Mouse (Mus musculus) lung, embryonic 14.5 days (tissue): ENCODE data around the gene Gm14190. TPM values are rescaled to one million over a fixed set of nuclear protein-coding genes. Genes with fewer than 3 reads are reported as not detected.
"Not testable (repeated sequence)": the region's sequence is repeated elsewhere in the genome, so short reads cannot be mapped to it uniquely, and the experiment has no call there.

Source experiments
- ATAC-seq: fragments of 200-750 bp; cut with Nextera tagmentation; 2 replicates; pipeline ENCODE4 v1.8.0; 2017; ENCODE audit warnings: mild to moderate bottlenecking, moderate TSS enrichment, moderate library complexity; ENCODE audit not compliant: insufficient read depth
- DNase-seq: peaks from one replicate; pipeline ENCODE4 v3.0.0-alpha.2; 2015
- H3K27ac ChIP-seq: fragments of 300-500 bp; sonication (generic); 2 replicates; pipeline ENCODE4 v1.5.1; 2014; ENCODE audit warnings: low read depth, mild to moderate bottlenecking, moderate library complexity
- H3K27me3 ChIP-seq: fragments of 300-500 bp; sonication (generic); 2 replicates; pipeline ENCODE4 v1.6.1; 2014; ENCODE audit warnings: low read length, control low read depth; ENCODE audit not compliant: insufficient read depth
- H3K36me3 ChIP-seq: fragments of 300-500 bp; sonication (generic); 2 replicates; pipeline ENCODE4 v1.6.1; 2014; ENCODE audit warnings: control low read depth; ENCODE audit not compliant: insufficient read depth
- H3K4me1 ChIP-seq: fragments of 300-500 bp; sonication (generic); 2 replicates; pipeline ENCODE4 v1.6.1; 2014; ENCODE audit warnings: antibody characterized with exemption, control low read depth; ENCODE audit not compliant: insufficient read depth
- H3K4me2 ChIP-seq: fragments of 300-500 bp; sonication (generic); 2 replicates; pipeline ENCODE4 v1.6.1; 2014; ENCODE audit warnings: mild to moderate bottlenecking
- H3K4me3 ChIP-seq: fragments of 300-500 bp; sonication (generic); 2 replicates; pipeline ENCODE4 v1.5.1; 2014; ENCODE audit warnings: low read depth, low read length
- H3K9ac ChIP-seq: fragments of 300-500 bp; sonication (generic); 2 replicates; pipeline ENCODE4 v1.6.1; 2014
- H3K9me3 ChIP-seq: fragments of 300-500 bp; sonication (generic); 2 replicates; pipeline ENCODE4 v1.6.1; 2016; ENCODE audit warnings: low read depth, low read length, control low read depth
- CTCF ChIP-seq: IDR thresholded peaks from 2 replicates; pipeline ENCODE4 v1.5.1; 2016; ENCODE audit warnings: antibody characterized with exemption, low read depth
- WGBS: fragments of 180-500 bp; shearing (Covaris S2); extraction: QIAGEN DNeasy Blood & Tissue Kit; methylation state at CpG from one replicate; pipeline ENCODE4 v1.1.7; 2014; 5-methylcytosine and 5-hydroxymethylcytosine counted together
- polyA plus RNA-seq: library from polyadenylated mRNA; unstranded; fragments of >200 nt; fragmentation: Nextera tagmentation; extraction: Ambion mirVana; gene quantifications from 2 replicates; pipeline ENCODE4 v1.2.1, GENCODE M21; 2014

Gm14190 gene
- polyA plus RNA-seq, 1 experiment from 2014 or later = not detected

DNA sequence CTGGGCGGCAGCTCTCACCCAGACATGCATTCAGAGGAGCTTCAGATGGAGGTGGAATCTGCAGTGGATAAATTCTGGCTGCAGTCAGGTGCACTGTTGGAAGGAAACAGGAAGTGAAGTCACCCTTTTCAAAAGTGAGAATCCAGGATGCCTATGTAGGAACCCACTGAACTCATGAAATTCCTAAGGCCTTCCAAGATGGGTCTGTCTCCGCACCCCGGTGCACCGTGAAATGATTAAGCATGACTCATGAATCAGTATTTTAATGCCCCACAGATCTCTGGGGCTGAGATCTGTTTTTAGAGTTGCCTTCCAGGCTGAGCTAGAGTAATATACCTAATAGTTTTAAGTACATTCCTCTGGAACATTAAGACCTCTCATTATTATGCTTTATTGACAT, 31.3 kb downstream of the Gm14190 start:
- DNase-seq = no peak
- Histone ChIP-seq H3K4me1 (no peaks in the 10 kb centered on the region), H3K4me3 (no peak overlapping the region), H3K36me3 (no peaks in the 10 kb centered on the region), H3K27ac (no peak overlapping the region), H3K9ac (no peak overlapping the region), H3K4me2 (no peak overlapping the region), H3K27me3 (no peaks in the 10 kb centered on the region), H3K9me3 (no peaks in the 10 kb centered on the region)
- no peak for ATAC-seq
- 73% methylated on average over 4 of the region's 4 CpGs for WGBS
- no peak for TF ChIP-seq CTCF

DNA sequence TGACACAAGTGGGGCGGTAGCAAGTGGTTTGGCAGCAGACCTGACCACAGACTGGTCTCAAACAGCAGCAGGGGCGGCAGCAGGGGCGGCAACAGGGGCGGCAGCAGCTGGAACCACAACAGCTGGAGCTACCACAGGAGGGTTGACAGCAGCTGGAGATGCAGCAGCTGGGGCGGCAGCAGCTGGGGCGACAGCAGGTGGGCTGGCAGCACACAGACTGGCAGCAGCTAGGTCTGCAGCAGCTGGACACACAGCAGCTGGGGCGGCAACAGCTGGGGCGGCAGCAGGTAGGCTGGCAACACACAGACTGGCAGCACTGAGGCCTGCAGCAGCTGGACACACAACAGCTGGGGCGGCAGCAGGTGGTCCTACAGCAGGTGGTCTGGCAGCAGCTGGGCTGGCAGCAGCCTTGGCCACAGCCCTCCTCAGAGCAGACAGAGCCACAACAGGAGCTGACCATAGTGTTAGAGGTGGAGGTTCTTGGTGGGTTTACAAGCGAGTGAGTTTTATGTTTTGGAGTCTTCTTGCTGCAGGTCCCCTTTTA, 32.0 kb downstream of the Gm14190 start, which contains the start of gene Gm11563:
TSS of gene Gm11563 (minus strand) at position 494 of the 544 bp plus-strand sequence.
- not testable (repeated sequence) for ATAC-seq, H3K9me3 ChIP-seq, H3K27me3 ChIP-seq, DNase-seq, H3K4me3 ChIP-seq, H3K27ac ChIP-seq, H3K9ac ChIP-seq, H3K4me2 ChIP-seq, H3K36me3 ChIP-seq, H3K4me1 ChIP-seq
- 62% methylated on average over 10 of the region's 10 CpGs for WGBS

DNA sequence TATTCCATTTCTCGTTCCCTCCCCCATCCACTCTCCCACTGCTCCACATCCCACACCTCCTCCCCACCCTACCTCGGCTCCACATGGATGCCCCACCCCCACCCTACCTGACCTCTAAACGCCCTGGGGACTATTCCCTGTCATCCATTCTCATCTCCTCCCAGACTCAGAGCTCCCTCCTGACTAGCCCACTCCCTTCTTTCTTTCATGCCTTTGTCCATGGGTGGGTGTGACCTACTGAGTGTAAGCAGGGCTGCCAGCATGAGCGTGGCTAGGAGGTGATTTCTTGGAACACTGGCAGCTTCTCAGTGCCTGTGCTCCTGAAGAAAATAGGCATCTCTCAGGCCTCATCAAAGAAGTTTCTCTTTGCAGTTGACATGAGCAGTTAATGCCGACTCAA, 33.5 kb downstream of the Gm14190 start:
- ATAC-seq = no peak
- H3K4me3 ChIP-seq = no peak overlapping the region
- WGBS = 45% methylated on average over 5 of the region's 5 CpGs

DNA sequence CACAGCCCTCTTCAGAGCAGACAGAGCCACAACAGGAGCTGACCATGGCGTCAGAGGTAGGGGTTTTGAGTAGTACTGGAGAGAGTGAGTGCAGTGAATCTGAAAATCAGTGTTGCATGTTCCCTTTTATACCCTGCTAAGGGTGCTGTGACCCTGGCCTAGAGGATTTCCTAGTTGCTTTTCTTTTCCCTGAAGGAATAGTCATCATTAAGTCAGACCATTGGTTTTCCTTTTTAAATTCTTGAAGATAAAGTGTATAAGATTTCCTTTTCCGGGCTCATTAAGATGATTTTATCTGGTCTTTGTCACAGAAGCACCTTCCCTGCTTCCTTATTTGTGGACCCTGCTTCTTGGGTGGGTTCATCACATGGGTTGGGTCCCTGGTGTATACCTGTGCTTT, 40.4 kb downstream of the Gm14190 start, which contains the start of gene Gm11555:
TSS of gene Gm11555 (minus strand) at position 101 of the 400 bp plus-strand sequence.
- no peak for DNase-seq
- TF ChIP-seq CTCF = no peak
- H3K4me3 ChIP-seq = no peak within 1 kb of the TSS
- H3K27ac ChIP-seq = no peak within 1 kb of the TSS
- H3K9ac ChIP-seq = no peak within 1 kb of the TSS
- no peaks in the 10 kb centered on the region for H3K36me3 ChIP-seq
- H3K27me3 ChIP-seq = no peaks in the 10 kb centered on the region
- WGBS = 80% methylated on average over 2 of the region's 2 CpGs
- no peaks in the 10 kb centered on the region for H3K4me1 ChIP-seq
- ATAC-seq = no peak
- H3K4me2 ChIP-seq = no peak within 1 kb of the TSS
- no peaks in the 10 kb centered on the region for H3K9me3 ChIP-seq

More for the DNA sequence above, 33.5 kb downstream of the Gm14190 start:
- DNase-seq = no peak
- H3K9me3 ChIP-seq = no peaks in the 10 kb centered on the region
- no peaks in the 10 kb centered on the region for H3K27me3 ChIP-seq
- H3K4me2 ChIP-seq = no peak overlapping the region
- no peak overlapping the region for H3K27ac ChIP-seq
- no peak overlapping the region for H3K9ac ChIP-seq
- TF ChIP-seq CTCF = no peak
- H3K4me1 ChIP-seq = no peaks in the 10 kb centered on the region
- no peaks in the 10 kb centered on the region for H3K36me3 ChIP-seq

DNA sequence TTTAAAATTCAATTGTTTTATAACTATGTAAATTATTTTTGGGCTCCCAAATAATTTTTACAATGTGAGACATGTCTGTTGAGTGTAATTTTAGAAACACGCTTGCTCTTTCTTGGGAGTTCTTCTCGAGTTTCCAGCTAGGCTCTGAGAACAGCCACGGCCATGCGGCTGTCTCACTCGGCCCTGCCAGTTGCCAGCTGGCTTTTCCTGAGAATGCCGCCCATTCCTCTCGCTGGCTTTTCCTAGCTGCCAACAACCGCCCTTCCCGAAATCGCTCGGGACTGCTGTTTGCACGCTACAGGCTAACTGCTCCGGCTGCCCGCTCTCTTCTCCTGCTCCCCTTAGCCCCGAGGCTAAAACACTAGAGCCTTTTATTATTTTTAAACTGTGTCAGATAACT, 44.1 kb downstream of the Gm14190 start:
- TF ChIP-seq CTCF = no peak
- Histone ChIP-seq H3K27ac (no peak overlapping the region), H3K9me3 (no peaks in the 10 kb centered on the region), H3K4me2 (no peak overlapping the region), H3K4me3 (no peak overlapping the region), H3K4me1 (no peaks in the 10 kb centered on the region), H3K27me3 (no peaks in the 10 kb centered on the region), H3K9ac (no peak overlapping the region), H3K36me3 (no peaks in the 10 kb centered on the region)
- no peak for DNase-seq
- no peak for ATAC-seq
- 84% methylated on average over 15 of the region's 15 CpGs for WGBS

DNA sequence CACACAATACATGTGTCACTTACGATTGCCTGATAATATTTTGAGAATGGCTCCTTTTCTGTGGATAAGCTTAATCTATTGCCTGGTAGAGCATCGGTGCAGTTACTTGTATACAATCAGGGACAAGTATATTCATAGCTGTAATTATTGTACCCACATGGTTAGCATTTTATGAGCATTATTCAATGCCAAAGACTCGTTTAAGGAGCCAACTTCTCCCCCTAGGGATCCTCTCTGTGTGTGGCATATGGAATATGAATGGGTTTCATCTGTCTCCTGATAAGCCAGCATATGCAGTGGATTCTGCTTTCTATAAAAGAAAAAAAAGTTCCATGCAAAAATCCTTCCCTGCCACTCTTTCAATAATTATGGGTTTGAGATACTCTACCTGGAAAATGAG, 46.2 kb downstream of the Gm14190 start:
- ATAC-seq = no peak
- DNase-seq = no peak
- Histone ChIP-seq H3K9ac (no peak overlapping the region), H3K4me2 (no peak overlapping the region), H3K27me3 (no peaks in the 10 kb centered on the region), H3K4me1 (no peaks in the 10 kb centered on the region), H3K36me3 (no peaks in the 10 kb centered on the region), H3K4me3 (no peak overlapping the region), H3K27ac (no peak overlapping the region), H3K9me3 (no peaks in the 10 kb centered on the region)
- TF ChIP-seq CTCF = no peak
- 73% methylated on average over 3 of the region's 3 CpGs for WGBS

DNA sequence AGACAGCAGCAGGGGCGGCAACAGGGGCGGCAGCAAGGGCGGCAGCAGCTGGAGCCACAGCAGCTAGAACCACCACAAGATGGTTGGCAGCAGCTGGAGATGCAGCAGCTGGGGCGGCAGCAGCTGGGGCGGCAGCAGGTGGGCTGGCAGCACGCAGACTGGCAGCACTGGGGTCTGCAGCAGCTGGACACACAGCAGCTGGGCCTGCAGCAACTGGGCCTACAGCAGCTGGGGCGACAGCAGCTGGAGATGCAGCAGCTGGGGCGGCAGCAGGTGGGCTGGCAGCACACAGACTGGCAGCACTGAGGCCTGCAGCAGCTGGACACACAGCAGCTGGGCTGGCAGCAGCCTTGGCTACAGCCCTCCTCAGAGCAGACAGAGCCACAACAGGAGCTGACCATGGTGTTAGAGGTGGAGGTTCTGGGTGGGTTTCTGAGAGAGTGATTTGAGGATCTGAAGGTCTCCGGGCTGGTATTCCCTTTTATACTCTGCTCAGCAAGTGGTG, 46.9 kb downstream of the Gm14190 start, which contains the start of gene Krtap4-7:
TSS of gene Krtap4-7 (minus strand) at position 455 of the 505 bp plus-strand sequence.
- H3K27ac ChIP-seq, ATAC-seq, DNase-seq, H3K9me3 ChIP-seq, H3K4me2 ChIP-seq, H3K36me3 ChIP-seq, H3K9ac ChIP-seq, H3K27me3 ChIP-seq, H3K4me1 ChIP-seq, H3K4me3 ChIP-seq: not testable (repeated sequence)
- 88% methylated on average over 9 of the region's 9 CpGs for WGBS
